Mouse (Mus musculus): Measurements from ENCODE around the gene Paqr9.

DNA sequence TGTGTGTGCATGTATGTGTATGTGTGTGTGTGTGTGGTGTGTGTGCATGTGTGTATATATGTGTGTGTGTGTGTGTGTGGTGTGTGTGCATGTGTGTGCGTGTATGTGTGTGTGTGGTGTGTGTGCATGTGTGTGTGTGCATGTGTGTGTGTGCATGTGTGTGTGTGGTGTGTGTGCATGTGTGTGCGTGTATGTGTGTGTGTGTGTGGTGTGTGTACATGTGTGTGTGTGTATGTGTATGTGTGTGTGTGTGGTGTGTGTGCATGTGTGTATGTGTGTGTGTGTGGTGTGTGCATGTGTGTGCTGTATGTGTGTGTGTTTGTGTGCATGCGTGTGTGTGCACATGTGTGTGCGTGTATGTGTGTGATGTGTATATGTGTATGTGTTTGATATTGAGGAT is 14.9 kb upstream of the Paqr9 start:
- TF ChIP-seq POLR2A (IDR thresholded peaks at IDR 0.05; ENCODE audit: borderline replicate concordance, low read depth, low read length) (no peak), CTCF (IDR thresholded peaks at IDR 0.05; ENCODE audit: low read depth, low read length) (no peak)

Data from bone marrow macrophage, adult 2 months (primary cell).